Mouse (Mus musculus): Measurements from ENCODE around the gene Lbhd2. TPM values are rescaled to one million over a fixed set of nuclear protein-coding genes. Genes with fewer than 3 reads are reported as not detected.

Gene Lbhd2
- total RNA-seq, 1 experiment, result 0.36 TPM

DNA sequence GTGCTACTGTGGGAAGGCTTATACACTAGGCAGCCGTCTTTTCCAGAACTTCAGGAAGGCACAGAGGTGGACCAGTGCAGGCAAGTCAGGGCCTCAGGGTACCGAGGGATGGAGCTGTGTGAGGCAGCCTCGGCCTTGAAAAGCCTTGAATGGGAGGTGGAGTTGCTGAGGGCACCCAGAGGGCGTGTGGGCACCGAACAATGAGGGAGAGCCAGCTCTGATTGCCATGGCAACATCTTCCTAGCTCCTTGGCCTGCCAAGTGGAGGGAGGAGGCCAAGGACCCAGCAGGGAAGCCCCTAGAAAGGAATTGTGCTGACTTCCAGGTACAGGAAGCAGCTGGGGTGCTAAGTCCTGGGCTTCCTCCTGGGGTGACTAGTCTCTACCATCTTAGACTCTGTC is 3.0 kb downstream of the Lbhd2 start:
- Histone ChIP-seq H3K4me1 (ENCODE audit: control insufficient read depth in 2 of 2, insufficient read depth in 2 of 2, low read length in 2 of 2, poor library complexity in 1 of 2) (peaks cover 0 to 7% of the 10 kb centered on the region in 2 experiments; a peak in 1 of 4 replicates), H3K9me3 (ENCODE audit: control insufficient read depth, insufficient read depth, low read depth, low read length) (no peaks in the 10 kb centered on the region), H3K27ac (ENCODE audit: insufficient read depth, low read depth, low read length, poor library complexity, severe bottlenecking) (no peak overlapping the region), H3K4me3 (ENCODE audit: insufficient read depth in 1 of 2, low read depth in 1 of 2, low read length in 2 of 2, poor library complexity in 1 of 2, severe bottlenecking in 1 of 2) (no peak overlapping the region), H3K9ac (ENCODE audit: insufficient read depth, low read depth, low read length, poor library complexity, severe bottlenecking) (no peak overlapping the region), H3K36me3 (ENCODE audit: control insufficient read depth, insufficient read depth, low read length, poor library complexity, severe bottlenecking) (no peaks in the 10 kb centered on the region)
- in situ Hi-C loops (cut with MboI; ENCODE audit: low sequenced_read_pairs in 2 of 2, unreplicated experiment in 2 of 2), result no loop called here
- TF ChIP-seq MAFK (IDR thresholded peaks at IDR 0.05; ENCODE audit: insufficient read depth, low read depth, low read length) (no peak), CHD2 (IDR thresholded peaks at IDR 0.05; ENCODE audit: low read depth, low read length) (no peak), HCFC1 (IDR thresholded peaks at IDR 0.05; ENCODE audit: borderline replicate concordance, insufficient read depth, low read length) (no peak), ZC3H11A (IDR thresholded peaks at IDR 0.05; ENCODE audit: borderline replicate concordance, low read depth, low read length) (no peak), ZNF384 (IDR thresholded peaks at IDR 0.05; ENCODE audit: low read depth, low read length) (no peak)
- no peak for DNase-seq (ENCODE audit: low read depth, low spot score)

DNA sequence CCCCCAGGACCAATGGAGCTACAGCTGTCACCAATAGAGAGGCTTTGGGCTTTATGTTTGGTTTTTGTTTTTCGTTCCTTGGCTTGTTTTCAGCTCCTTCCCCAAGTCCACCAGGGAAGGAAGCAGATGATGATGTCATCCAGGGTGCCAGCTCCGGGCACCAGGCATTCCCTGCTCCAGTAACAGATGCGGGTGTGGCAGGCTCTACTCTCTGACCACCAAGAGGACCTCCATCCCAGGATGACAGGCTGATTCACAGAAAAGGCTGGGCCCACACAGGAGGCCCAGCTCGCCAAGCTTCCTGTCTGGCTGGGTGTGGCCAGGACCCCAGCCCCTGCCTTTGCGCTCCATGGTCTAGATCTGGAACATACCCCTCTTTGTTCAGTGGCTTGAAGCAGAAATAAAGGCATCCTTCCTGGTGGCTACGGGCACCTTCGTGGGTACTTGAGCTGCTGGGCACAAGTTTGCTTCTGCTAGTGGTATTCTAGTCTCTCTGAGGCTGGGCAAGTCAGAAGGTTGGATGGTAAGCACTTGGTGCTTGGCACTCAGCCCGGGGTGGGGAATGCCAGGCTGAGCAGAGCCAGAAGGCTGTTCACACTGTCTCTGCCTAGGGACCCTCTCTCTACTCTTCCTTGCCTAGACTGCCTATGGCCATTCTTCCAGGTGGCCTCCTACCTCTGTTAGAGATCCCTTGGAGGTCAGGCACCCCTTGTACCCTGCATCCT is 5.2 kb downstream of the Lbhd2 start:
- H3K9me3 ChIP-seq (ENCODE audit: control insufficient read depth, insufficient read depth, low read depth, low read length), result no peaks in the 10 kb centered on the region
- no peaks in the 10 kb centered on the region for H3K36me3 ChIP-seq (ENCODE audit: control insufficient read depth, insufficient read depth, low read length, poor library complexity, severe bottlenecking)
- DNase-seq (ENCODE audit: low read depth, low spot score), result no peak
- no peak overlapping the region for H3K27ac ChIP-seq (ENCODE audit: insufficient read depth, low read depth, low read length, poor library complexity, severe bottlenecking)
- no peak overlapping the region for H3K4me3 ChIP-seq (ENCODE audit: insufficient read depth in 1 of 2, low read depth in 1 of 2, low read length in 2 of 2, poor library complexity in 1 of 2, severe bottlenecking in 1 of 2)
- in situ Hi-C loops (cut with MboI; ENCODE audit: low sequenced_read_pairs in 2 of 2, unreplicated experiment in 2 of 2), result no loop called here
- no peak for TF ChIP-seq MAFK (IDR thresholded peaks at IDR 0.05; ENCODE audit: insufficient read depth, low read depth, low read length)
- H3K9ac ChIP-seq (ENCODE audit: insufficient read depth, low read depth, low read length, poor library complexity, severe bottlenecking), result no peak overlapping the region
- peaks cover 0 to 7% of the 10 kb centered on the region in 2 experiments; a peak in 1 of 4 replicates for H3K4me1 ChIP-seq (ENCODE audit: control insufficient read depth in 2 of 2, insufficient read depth in 2 of 2, low read length in 2 of 2, poor library complexity in 1 of 2)

DNA sequence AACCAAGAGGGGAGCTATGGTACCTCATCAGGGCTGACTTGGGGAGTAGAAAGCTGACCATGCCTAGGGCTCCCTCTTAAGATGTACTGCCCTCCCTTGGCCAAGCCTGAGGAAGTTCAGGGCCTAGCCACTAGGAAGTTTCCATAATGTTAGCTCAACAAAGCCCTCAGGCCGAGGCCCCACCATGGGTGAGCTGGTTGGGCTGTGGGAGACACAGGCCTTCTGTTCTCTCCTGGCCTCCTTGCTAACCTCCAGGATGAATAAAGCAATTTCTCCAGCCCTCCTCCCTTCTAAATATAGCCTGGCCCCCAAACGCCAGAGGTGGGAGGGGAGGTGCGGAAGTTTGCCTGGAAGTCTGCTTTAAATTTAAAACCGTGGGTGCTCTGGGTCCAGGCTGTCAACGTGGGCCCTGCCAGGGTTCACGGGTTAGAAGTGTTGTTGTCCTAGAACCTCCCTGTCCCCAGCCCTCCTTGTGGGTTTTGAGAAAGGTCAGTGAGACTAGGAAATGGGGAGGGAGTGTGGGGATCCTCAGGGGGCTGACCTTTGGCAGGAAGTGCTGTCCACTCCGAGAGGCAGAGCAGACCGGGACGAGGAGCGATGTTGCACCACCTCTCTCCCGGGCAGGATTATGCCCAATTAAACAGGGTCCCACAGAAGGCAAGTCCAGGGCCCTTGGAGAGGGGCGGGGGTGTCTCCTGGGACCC is 6.1 kb downstream of the Lbhd2 start:
- no peak for TF ChIP-seq ZC3H11A (IDR thresholded peaks at IDR 0.05; ENCODE audit: borderline replicate concordance, low read depth, low read length)
- no peak for TF ChIP-seq MAFK (IDR thresholded peaks at IDR 0.05; ENCODE audit: insufficient read depth, low read depth, low read length)
- TF ChIP-seq ZNF384 (IDR thresholded peaks at IDR 0.05; ENCODE audit: low read depth, low read length), result no peak
- no peak for TF ChIP-seq HCFC1 (IDR thresholded peaks at IDR 0.05; ENCODE audit: borderline replicate concordance, insufficient read depth, low read length)
- no peak for TF ChIP-seq CHD2 (IDR thresholded peaks at IDR 0.05; ENCODE audit: low read depth, low read length)
- Histone ChIP-seq H3K36me3 (ENCODE audit: control insufficient read depth, insufficient read depth, low read length, poor library complexity, severe bottlenecking) (no peaks in the 10 kb centered on the region), H3K9ac (ENCODE audit: insufficient read depth, low read depth, low read length, poor library complexity, severe bottlenecking) (no peak overlapping the region), H3K9me3 (ENCODE audit: control insufficient read depth, insufficient read depth, low read depth, low read length) (no peaks in the 10 kb centered on the region), H3K4me3 (ENCODE audit: insufficient read depth in 1 of 2, low read depth in 1 of 2, low read length in 2 of 2, poor library complexity in 1 of 2, severe bottlenecking in 1 of 2) (peak overlapping the region in 1 of 2 experiments; percentile 1; a peak in 2 of 4 replicates), H3K4me1 (ENCODE audit: control insufficient read depth in 2 of 2, insufficient read depth in 2 of 2, low read length in 2 of 2, poor library complexity in 1 of 2) (peaks cover 0 to 7% of the 10 kb centered on the region in 2 experiments; a peak in 1 of 4 replicates), H3K27ac (ENCODE audit: insufficient read depth, low read depth, low read length, poor library complexity, severe bottlenecking) (no peak overlapping the region)
- DNase-seq (ENCODE audit: low read depth, low spot score), result no peak
- in situ Hi-C loops (cut with MboI; ENCODE audit: low sequenced_read_pairs in 2 of 2, unreplicated experiment in 2 of 2), result no loop called here

DNA sequence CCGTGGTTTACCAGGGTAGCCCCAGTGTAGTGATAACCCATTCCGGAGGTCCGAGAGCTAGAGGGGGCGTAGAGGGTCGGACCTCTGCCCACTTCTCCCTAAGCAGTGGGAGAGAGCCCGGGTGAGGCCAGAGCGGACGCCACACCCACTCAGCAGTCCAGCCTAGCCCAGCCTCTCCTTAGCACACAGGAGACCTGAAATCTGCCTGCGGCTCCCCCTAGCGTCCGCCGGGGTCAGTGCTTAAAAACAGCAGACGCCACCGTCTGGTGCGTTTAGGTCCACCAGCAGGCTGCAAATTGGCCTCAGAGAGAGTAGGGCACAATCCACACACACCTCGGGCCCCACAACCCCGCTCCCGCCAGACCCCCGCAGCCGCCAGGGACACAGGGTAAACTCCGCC is 6.7 kb downstream of the Lbhd2 start:
- in situ Hi-C loops (cut with MboI; ENCODE audit: low sequenced_read_pairs in 2 of 2, unreplicated experiment in 2 of 2), result no loop called here
- H3K9me3 ChIP-seq (ENCODE audit: control insufficient read depth, insufficient read depth, low read depth, low read length), result no peaks in the 10 kb centered on the region
- peak overlapping the region in 1 of 2 experiments; percentile 1; a peak in 2 of 4 replicates for H3K4me3 ChIP-seq (ENCODE audit: insufficient read depth in 1 of 2, low read depth in 1 of 2, low read length in 2 of 2, poor library complexity in 1 of 2, severe bottlenecking in 1 of 2)

More for the DNA sequence above, 6.7 kb downstream of the Lbhd2 start:
- Histone ChIP-seq H3K27ac (ENCODE audit: insufficient read depth, low read depth, low read length, poor library complexity, severe bottlenecking) (no peak overlapping the region), H3K36me3 (ENCODE audit: control insufficient read depth, insufficient read depth, low read length, poor library complexity, severe bottlenecking) (no peaks in the 10 kb centered on the region), H3K9ac (ENCODE audit: insufficient read depth, low read depth, low read length, poor library complexity, severe bottlenecking) (no peak overlapping the region), H3K4me1 (ENCODE audit: control insufficient read depth in 2 of 2, insufficient read depth in 2 of 2, low read length in 2 of 2, poor library complexity in 1 of 2) (peaks cover 0 to 8% of the 10 kb centered on the region in 2 experiments; a peak in 1 of 4 replicates)
- TF ChIP-seq ZNF384 (IDR thresholded peaks at IDR 0.05; ENCODE audit: low read depth, low read length) (peak; percentile 39; the same call in 1 of the 2 replicates), HCFC1 (IDR thresholded peaks at IDR 0.05; ENCODE audit: borderline replicate concordance, insufficient read depth, low read length) (no peak), ZC3H11A (IDR thresholded peaks at IDR 0.05; ENCODE audit: borderline replicate concordance, low read depth, low read length) (peak; percentile 47; the same call in 1 of the 2 replicates)
- DNase-seq (ENCODE audit: low read depth, low spot score), result peak; percentile 80

Data from ES-E14 (cell line).